Mouse (Mus musculus) testis, adult 2 months (tissue): Measurements from ENCODE around the gene Gm3264. TPM values are rescaled to one million over a fixed set of nuclear protein-coding genes. Genes with fewer than 3 reads are reported as not detected.
"Not testable (repeated sequence)": the region's sequence is repeated elsewhere in the genome, so short reads cannot be mapped to it uniquely, and the experiment has no call there.

Experiments
- H3K27ac ChIP-seq: fragments of 200-500 bp; 2 replicates; pipeline ENCODE4 v1.5.1; 2012; ENCODE audit warnings: low read depth, low read length; ENCODE audit not compliant: control insufficient read depth, insufficient read depth
- H3K27me3 ChIP-seq: fragments of 200-500 bp; 2 replicates; pipeline ENCODE4 v1.6.1; 2012; ENCODE audit warnings: mild to moderate bottlenecking, low read length, moderate library complexity; ENCODE audit not compliant: control insufficient read depth, insufficient read depth
- H3K36me3 ChIP-seq: fragments of 200-500 bp; 2 replicates; pipeline ENCODE4 v1.6.1; 2012; ENCODE audit warnings: mild to moderate bottlenecking, low read length; ENCODE audit not compliant: control insufficient read depth, insufficient read depth
- H3K4me1 ChIP-seq: fragments of 200-500 bp; 2 replicates; pipeline ENCODE4 v1.6.1; 2012; ENCODE audit warnings: low read length; ENCODE audit not compliant: control insufficient read depth, insufficient read depth
- H3K4me3 ChIP-seq: fragments of 200-500 bp; 2 replicates; pipeline ENCODE4 v1.5.1; 2012; ENCODE audit warnings: low read depth, mild to moderate bottlenecking, low read length, moderate library complexity, mixed read lengths; ENCODE audit not compliant: control insufficient read depth
- polyA plus RNA-seq: library from polyadenylated mRNA; depleted of rRNA; stranded (reverse); fragments of >200 nt; gene quantifications from 2 replicates; pipeline ENCODE4 v1.2.3, GENCODE M21; 2012; rRNA removed

The Gm3264 gene
- polyA plus RNA-seq = 0.27 and 1.5 TPM in 2 replicates

DNA sequence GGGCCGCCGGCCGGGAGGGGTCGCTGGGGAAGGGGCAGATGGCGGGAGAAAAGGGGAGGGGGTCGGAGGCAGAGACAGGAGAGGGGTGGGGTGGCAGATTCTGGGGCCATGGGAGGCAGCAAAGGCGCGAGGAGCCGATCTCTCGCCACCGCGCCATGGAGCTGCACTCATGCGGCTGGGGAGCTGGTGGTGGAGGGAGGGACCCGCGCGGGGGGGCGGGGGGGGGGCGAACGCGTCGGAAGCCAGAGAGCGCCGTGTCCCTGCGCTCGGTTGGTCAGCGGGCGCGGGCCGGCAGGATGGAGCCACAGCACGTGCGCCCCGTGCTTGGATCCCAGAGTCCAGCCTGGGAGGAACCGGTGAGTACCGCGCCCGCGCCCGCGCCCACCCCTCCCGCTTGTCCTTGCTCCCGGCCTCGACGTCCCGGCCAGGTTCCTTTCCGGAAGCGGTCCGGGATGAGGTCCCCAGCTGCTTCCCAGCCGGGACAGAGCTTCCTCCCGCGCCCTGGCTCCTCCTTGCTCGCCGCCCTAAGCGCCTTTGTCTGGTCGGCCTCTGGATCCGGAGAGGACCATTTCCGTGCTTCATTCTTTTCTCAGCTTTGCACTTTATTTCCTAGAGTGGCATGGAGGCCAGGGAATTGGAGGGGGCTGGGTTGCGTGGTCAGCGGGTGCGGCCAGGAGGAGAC is at the start of gene Gm3264:
Gene Gm3264 (plus strand): TSS at position 278 of the 682 bp plus-strand sequence.
- H3K27ac ChIP-seq, H3K27me3 ChIP-seq: not testable (repeated sequence)
- H3K4me3 ChIP-seq = peak within 1 kb of the TSS; percentile 27; the same call in 1 of the 2 replicates

DNA sequence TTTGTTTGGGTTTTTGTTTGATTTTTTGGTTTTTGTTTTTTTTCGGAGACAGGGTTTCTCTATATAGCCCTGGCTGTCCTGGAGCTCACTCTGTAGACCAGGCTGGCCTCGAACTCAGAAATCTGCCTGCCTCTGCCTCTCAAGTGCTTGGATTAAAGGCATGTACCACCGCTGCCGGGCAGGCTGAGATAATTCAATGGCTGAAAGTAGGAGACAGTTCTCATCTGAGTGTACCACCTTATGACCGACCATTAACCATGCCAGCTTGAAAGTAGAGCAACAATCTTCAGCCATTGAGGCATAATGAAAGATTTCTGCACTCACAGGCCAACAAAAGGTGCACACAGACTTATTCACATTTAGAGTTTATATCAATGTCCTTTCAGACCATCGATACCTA is 49.0 kb upstream of the Gm3264 start:
- H3K4me3 ChIP-seq, H3K4me1 ChIP-seq, H3K27me3 ChIP-seq, H3K36me3 ChIP-seq, H3K27ac ChIP-seq: not testable (repeated sequence)

More for the DNA sequence above, at the start of gene Gm3264:
- H3K4me1 ChIP-seq, H3K36me3 ChIP-seq: not testable (repeated sequence)

DNA sequence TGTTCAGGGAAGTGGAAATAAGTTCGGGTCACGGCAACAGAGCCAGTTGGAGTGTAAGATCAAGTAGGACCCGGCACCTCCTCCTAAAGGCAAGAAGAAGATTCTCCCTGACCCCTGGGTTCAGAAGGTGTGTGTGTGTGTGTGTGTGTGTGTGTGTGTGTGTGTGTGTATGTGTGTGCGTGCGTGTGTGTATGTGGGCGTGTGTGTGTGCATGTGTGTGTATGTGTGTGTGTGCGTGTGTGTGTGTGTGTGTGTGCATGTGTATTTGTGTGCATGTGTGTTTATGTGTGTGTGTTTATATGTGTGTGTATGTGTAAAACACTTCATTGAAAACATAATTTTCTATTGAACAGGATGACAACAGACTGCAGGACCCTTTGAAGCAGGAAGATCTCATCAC is 33.4 kb upstream of the Gm3264 start:
- H3K36me3 ChIP-seq, H3K27me3 ChIP-seq, H3K27ac ChIP-seq, H3K4me1 ChIP-seq, H3K4me3 ChIP-seq: not testable (repeated sequence)

DNA sequence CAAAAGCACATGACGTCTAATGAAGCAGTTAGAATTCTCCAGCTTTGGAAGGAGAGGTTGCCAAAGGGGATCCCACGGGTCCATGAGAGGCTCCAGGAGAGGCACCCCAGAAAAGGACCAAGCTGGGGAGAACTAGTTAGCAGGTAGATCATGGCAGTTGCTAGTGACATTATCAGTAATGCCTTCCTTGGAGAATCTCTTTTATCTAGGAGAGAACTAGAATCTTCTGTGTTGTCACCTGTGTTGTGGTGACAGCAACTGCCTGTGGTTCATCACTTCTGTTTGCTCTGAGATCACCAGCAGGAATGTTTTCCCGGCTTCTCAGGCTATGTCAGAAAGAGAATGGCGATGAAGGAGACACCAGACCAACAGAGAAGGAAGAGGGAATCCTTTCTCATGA is 17.6 kb upstream of the Gm3264 start, which contains the start of gene Gm3269:
Gene Gm3269 (plus strand): TSS at position 301 of the 400 bp plus-strand sequence.
- H3K27ac ChIP-seq, H3K4me1 ChIP-seq, H3K27me3 ChIP-seq, H3K36me3 ChIP-seq, H3K4me3 ChIP-seq: not testable (repeated sequence)

DNA sequence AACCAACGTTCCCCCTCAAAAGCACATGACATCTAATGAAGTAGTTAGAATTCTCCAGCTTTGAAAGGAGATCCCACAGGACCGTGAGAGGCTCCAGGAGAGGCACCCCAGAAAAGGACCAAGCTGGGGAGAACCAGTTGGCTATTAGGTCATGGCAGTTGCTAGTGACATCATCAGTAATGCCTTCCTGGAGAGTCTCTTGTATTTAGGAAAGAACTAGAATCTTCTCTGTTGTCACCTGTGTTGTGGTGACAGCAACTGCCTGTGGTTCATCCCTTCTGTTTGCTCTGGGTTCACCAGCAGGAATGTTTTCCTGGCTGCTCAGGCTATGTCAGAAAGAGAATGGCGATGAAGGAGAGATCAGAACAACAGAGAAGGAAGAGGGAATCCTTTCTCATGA is 36.7 kb downstream of the Gm3264 start, which contains the start of gene Gm3278:
Gene Gm3278 (plus strand): TSS at position 301 of the 400 bp plus-strand sequence.
- H3K27me3 ChIP-seq, H3K4me3 ChIP-seq, H3K36me3 ChIP-seq, H3K27ac ChIP-seq, H3K4me1 ChIP-seq: not testable (repeated sequence)

Other genes with a start within 250 kb of the Gm3264 start
- gene Gm8159, start 223.2 kb upstream of the Gm3264 start, polyA plus RNA-seq = 17.3 and 23.1 TPM in 2 replicates
- gene Gm3239, start 191.4 kb upstream of the Gm3264 start, polyA plus RNA-seq = 0.88 and 2.3 TPM in 2 replicates
- 2.9 and 8.8 TPM in 2 replicates for gene Gm7876, start 146.3 kb upstream of the Gm3264 start, polyA plus RNA-seq
- gene Gm3252, start 128.8 kb upstream of the Gm3264 start, polyA plus RNA-seq = 0.89 and 1.2 TPM in 2 replicates
- gene Gm9602, start 79.2 kb upstream of the Gm3264 start, polyA plus RNA-seq = 2.0 and 2.9 TPM in 2 replicates
- 0.41 and 0.57 TPM in 2 replicates for gene Gm3269, start 17.5 kb upstream of the Gm3264 start, polyA plus RNA-seq
- 0.86 and 0.96 TPM in 2 replicates for gene Gm3278, start 36.8 kb downstream of the Gm3264 start, polyA plus RNA-seq
- 13.7 and 18.9 TPM in 2 replicates for gene Gm8297, start 128.4 kb downstream of the Gm3264 start, polyA plus RNA-seq
- gene Gm3298, start 160.3 kb downstream of the Gm3264 start, polyA plus RNA-seq = 0.23 TPM in 1 of 2 replicates, not detected in the other
- gene 4930555G01Rik, start 195.1 kb downstream of the Gm3264 start, polyA plus RNA-seq = 0.60 and 0.65 TPM in 2 replicates
- gene Gm8281, start 215.5 kb downstream of the Gm3264 start, polyA plus RNA-seq = 0.42 and 0.62 TPM in 2 replicates